Mouse (Mus musculus) testis, adult 2 months (tissue): Measurements from ENCODE around the gene Elane.

Source experiments
- CTCF ChIP-seq: fragments of 200-500 bp; IDR thresholded peaks from 2 replicates; pipeline ENCODE4 v1.5.1; 2012; ENCODE audit warnings: low read depth, mild to moderate bottlenecking, inconsistent platforms, low read length, moderate library complexity; ENCODE audit not compliant: control insufficient read depth, insufficient read depth, insufficient replicate concordance
- POLR2A ChIP-seq: fragments of 200-500 bp; IDR thresholded peaks from 2 replicates; pipeline ENCODE4 v1.6.1; 2012; ENCODE audit warnings: low read depth, mild to moderate bottlenecking, inconsistent platforms, low read length, moderate library complexity; ENCODE audit not compliant: control insufficient read depth

GRCm38 (mm10) chr10:79936911-79937441, 50.9 kb downstream of the Elane start:
- no peak for TF ChIP-seq CTCF
- TF ChIP-seq POLR2A, result no peak
